Comparison of ENCODE assay signal across 11 mouse cellular contexts in genomic region chr5:121895117-121895756, GRCm38 (mm10). TPM values are rescaled to one million over a fixed set of nuclear protein-coding genes. Genes with fewer than 3 reads are reported as not detected.
DNase-seq lines count a peak whose midpoint lies in the region; ATAC-seq lines count a peak whose summit lies in the region.
"Had no signal": no experiment of that assay in that cellular context is flagged by ENCODE, and none has a peak within 500 bp of the region (broad histone marks: within the 10 kb centered on the region; RNA-seq: fewer than 3 reads in every experiment).

No protein-coding gene starts in this region.

- H3K36me3 ChIP-seq in hindbrain, embryonic 10.5 days: no peaks in the 10 kb centered on the region
- H3K36me3 ChIP-seq in midbrain, embryonic 15.5 days (replicated peaks): no peaks in the 10 kb centered on the region
- H3K36me3 ChIP-seq: limb, embryonic 15.5 days had no signal

- H3K9me3 ChIP-seq in hindbrain, embryonic 10.5 days: no peaks in the 10 kb centered on the region
- no peaks in the 10 kb centered on the region for H3K9me3 ChIP-seq in midbrain, embryonic 15.5 days
- H3K9me3 ChIP-seq: limb, embryonic 15.5 days had no signal

- H3K27me3 ChIP-seq in hindbrain, embryonic 10.5 days (ENCODE audit: insufficient read depth, poor library complexity, severe bottlenecking): peaks cover 19% of the 10 kb centered on the region
- H3K27me3 ChIP-seq in midbrain, embryonic 15.5 days (replicated peaks): 0 out of 2 replicates have a peak, but pooled peaks cover 2% of the 10 kb centered on the region

- no peak overlapping the region for H3K4me2 ChIP-seq in midbrain, embryonic 15.5 days
- H3K4me2 ChIP-seq: limb, embryonic 15.5 days had no signal

- no peak overlapping the region for H3K4me3 ChIP-seq in hindbrain, embryonic 10.5 days
- no peak overlapping the region for H3K4me3 ChIP-seq in midbrain, embryonic 15.5 days
- H3K4me3 ChIP-seq: limb, embryonic 15.5 days had no signal

- H3K27ac ChIP-seq in hindbrain, embryonic 10.5 days: peak overlapping the region; percentile 26; the same call in 1 of the 2 replicates
- H3K27ac ChIP-seq in midbrain, embryonic 15.5 days: 0 out of 2 replicates have a peak overlapping the region, but pooled peaks have one; percentile 30
- H3K27ac ChIP-seq: limb, embryonic 15.5 days had no signal

- DNase-seq in adrenal gland, postnatal 14 days: peak; percentile 44
- no peak for DNase-seq in adrenal gland, adult 18-20 months (ENCODE audit: low spot score in 2 of 2)
- peak; percentile 45 for DNase-seq in left cerebral cortex, postnatal 4 days
- DNase-seq in left cerebral cortex, postnatal 14 days (ENCODE audit: low spot score in 2 of 2): no peak
- no peak for DNase-seq in hindbrain, embryonic 10.5 days (ENCODE audit: low spot score)
- DNase-seq in urinary bladder, adult 2 months (ENCODE audit: low spot score): no peak
- no peak for DNase-seq in spleen, postnatal 4 days (ENCODE audit: low spot score in 2 of 2)
- DNase-seq: heart, postnatal 4 days had no signal

- intact Hi-C loops in left cerebral cortex, postnatal 4 days (cut with DNase I): loop anchor here (10.0 kb wide), 1 partner anchor 160 kb away; the partner anchor contains the start of gene Cux2
- intact Hi-C loops in left cerebral cortex, postnatal 14 days (cut with DNase I): no loop called here

- no peak for ATAC-seq in midbrain, embryonic 15.5 days (replicated peaks)
- ATAC-seq: Patski had no signal

- H3K9ac ChIP-seq in midbrain, embryonic 15.5 days: no peak overlapping the region; the same call in 1 of the 2 replicates
- H3K9ac ChIP-seq: limb, embryonic 15.5 days had no signal

- H3K4me1 ChIP-seq in hindbrain, embryonic 10.5 days (replicated peaks): peaks cover 26% of the 10 kb centered on the region
- H3K4me1 ChIP-seq in midbrain, embryonic 15.5 days: peaks cover 16% of the 10 kb centered on the region

- WGBS in hindbrain, embryonic 10.5 days: 71% methylated on average over 24 of the region's 24 CpGs
- 49% methylated on average over 24 of the region's 24 CpGs for WGBS in midbrain, embryonic 15.5 days

RNA-seq across cellular contexts. Expression of gene Pheta1, which starts 46.5 kb away (rescaled TPM):
- 7.1 and 8.8 TPM in 2 replicates for total RNA-seq in adrenal gland, postnatal 14 days (2021)
- total RNA-seq in adrenal gland, adult 18-20 months (2021): 1 to 10 TPM; 5.1 to 5.4 TPM
- total RNA-seq in left cerebral cortex, postnatal 4 days (2021): 10 to 100 TPM; 19.4 to 19.9 TPM
- 10 to 100 TPM; 10.3 to 12.6 TPM for total RNA-seq in left cerebral cortex, postnatal 14 days (2021)
- 44.8 and 54.5 TPM in 2 replicates for polyA plus RNA-seq in hindbrain, embryonic 10.5 days (2016; fragmentation: Nextera tagmentation; extraction: Ambion mirVana)
- polyA plus RNA-seq in midbrain, embryonic 15.5 days (2015; fragmentation: Nextera tagmentation; extraction: Ambion mirVana): 55.4 and 55.5 TPM in 2 replicates
- 11.3 and 12.2 TPM in 2 replicates for polyA plus RNA-seq in urinary bladder, adult 2 months (2012; rRNA removed)

RNA-seq across cellular contexts. Expression of gene Sh2b3, which starts 57.8 kb away (rescaled TPM):
- 35.6 and 43.0 TPM in 2 replicates for total RNA-seq in adrenal gland, postnatal 14 days (2021)
- total RNA-seq in adrenal gland, adult 18-20 months (2021): 10 to 100 TPM; 28.4 to 29.6 TPM
- 10 to 100 TPM; 13.3 to 13.4 TPM for total RNA-seq in left cerebral cortex, postnatal 4 days (2021)
- total RNA-seq in left cerebral cortex, postnatal 14 days (2021): 10 to 100 TPM; 20.3 to 20.4 TPM
- 9.3 and 11.1 TPM in 2 replicates for polyA plus RNA-seq in hindbrain, embryonic 10.5 days (2016; fragmentation: Nextera tagmentation; extraction: Ambion mirVana)
- polyA plus RNA-seq in midbrain, embryonic 15.5 days (2015; fragmentation: Nextera tagmentation; extraction: Ambion mirVana): 7.7 and 8.2 TPM in 2 replicates
- 22.2 and 25.8 TPM in 2 replicates for polyA plus RNA-seq in urinary bladder, adult 2 months (2012; rRNA removed)

Comparison
In these comparisons a context has a peak if more than half of its experiments do, and no peak if none do; other contexts are left out.
1. DNase-seq: peak in adrenal gland, postnatal 14 days (single experiment) and left cerebral cortex, postnatal 4 days (single experiment); none in adrenal gland, adult 18-20 months (0 of 2), left cerebral cortex, postnatal 14 days (0 of 2), hindbrain, embryonic 10.5 days (single experiment), urinary bladder, adult 2 months (single experiment) and spleen, postnatal 4 days (0 of 2).